In genomic region chr9:103623560-103624316, GRCm38 (mm10) we compare ENCODE assay signal across 9 mouse cellular contexts.
DNase-seq lines count a peak whose midpoint lies in the region; ATAC-seq and TF ChIP-seq lines count a peak whose summit lies in the region.
"Had no signal": no experiment of that assay in that cellular context is flagged by ENCODE, and none has a peak within 500 bp of the region (broad histone marks: within the 10 kb centered on the region; RNA-seq: fewer than 3 reads in every experiment).

No protein-coding gene starts in this region.

- peak overlapping the region; percentile 74 for H3K27ac ChIP-seq in heart, embryonic 13.5 days (replicated peaks)
- H3K27ac ChIP-seq in liver, postnatal 0 days (ENCODE audit: low read depth), result no peak overlapping the region
- H3K27ac ChIP-seq: lung, embryonic 15.5 days had no signal

- intact Hi-C loops in left cerebral cortex, postnatal 36 days (cut with DNase I), result loop anchor here (1.0 to 5.0 kb wide), 3 partner anchors 131 to 373 kb away; no protein-coding TSS in a partner anchor

- no peak for TF ChIP-seq EP300 in liver, postnatal 0 days (IDR thresholded peaks at IDR 0.05; ENCODE audit: low read depth)

- 0 out of 2 replicates have a peak overlapping the region, but pooled peaks have one; percentile 8 for H3K9ac ChIP-seq in heart, embryonic 13.5 days
- no peak overlapping the region for H3K9ac ChIP-seq in liver, postnatal 0 days (replicated peaks)
- H3K9ac ChIP-seq: lung, embryonic 15.5 days had no signal

- no peak overlapping the region for H3K4me3 ChIP-seq in heart, embryonic 13.5 days
- no peak overlapping the region for H3K4me3 ChIP-seq in liver, postnatal 0 days (ENCODE audit: low read depth, low read length)
- H3K4me3 ChIP-seq: lung, embryonic 15.5 days had no signal

- peaks cover 3% of the 10 kb centered on the region; the same call in 1 of the 2 replicates for H3K36me3 ChIP-seq in heart, embryonic 13.5 days
- H3K36me3 ChIP-seq in liver, postnatal 0 days (replicated peaks; ENCODE audit: insufficient read depth, low read length), result no peaks in the 10 kb centered on the region
- H3K36me3 ChIP-seq: lung, embryonic 15.5 days had no signal

- no peak for ATAC-seq in heart, embryonic 13.5 days (ENCODE audit: extremely low read depth, insufficient number of reproducible peaks, low FRiP score, low TSS enrichment)
- ATAC-seq in liver, postnatal 0 days, result no peak

- no peaks in the 10 kb centered on the region for H3K27me3 ChIP-seq in heart, embryonic 13.5 days (replicated peaks)
- H3K27me3 ChIP-seq in liver, postnatal 0 days (ENCODE audit: insufficient read depth, low read length), result no peaks in the 10 kb centered on the region
- H3K27me3 ChIP-seq: lung, embryonic 15.5 days had no signal

- peaks cover 47% of the 10 kb centered on the region for H3K4me1 ChIP-seq in heart, embryonic 13.5 days
- no peaks in the 10 kb centered on the region for H3K4me1 ChIP-seq in liver, postnatal 0 days (ENCODE audit: insufficient read depth)
- H3K4me1 ChIP-seq: lung, embryonic 15.5 days had no signal

- DNase-seq in heart, adult 18-20 months, result no peak
- DNase-seq in frontal cortex, adult 2 months (ENCODE audit: extremely low spot score in 1 of 2, low spot score in 1 of 2), result peak; percentile 45 to 77
- peak; percentile 91 for DNase-seq in kidney, adult 9 months
- peak; percentile 54 to 67 for DNase-seq in left cerebral cortex, postnatal 36 days (ENCODE audit: low spot score in 2 of 2)
- no peak for DNase-seq in lung, postnatal 10 days
- DNase-seq in ovary, adult 18-20 months (ENCODE audit: low spot score), result no peak
- no peak for DNase-seq in liver, postnatal 0 days

- no peak for TF ChIP-seq CTCF in liver, postnatal 0 days (IDR thresholded peaks at IDR 0.05; ENCODE audit: low read depth)

- WGBS in heart, embryonic 13.5 days, result 60% methylated on average over 19 of the region's 19 CpGs
- 79% methylated on average over 19 of the region's 19 CpGs for WGBS in liver, postnatal 0 days (ENCODE audit: insufficient replicate concordance)

- H3K4me2 ChIP-seq in heart, embryonic 13.5 days, result 0 out of 2 replicates have a peak overlapping the region, but pooled peaks have one; percentile 8
- no peak overlapping the region for H3K4me2 ChIP-seq in liver, postnatal 0 days (ENCODE audit: low read depth, low read length)
- H3K4me2 ChIP-seq: lung, embryonic 15.5 days had no signal

- H3K9me3 ChIP-seq in heart, embryonic 13.5 days, result no peaks in the 10 kb centered on the region
- no peaks in the 10 kb centered on the region for H3K9me3 ChIP-seq in liver, postnatal 0 days (ENCODE audit: low read length)
- H3K9me3 ChIP-seq: lung, embryonic 15.5 days had no signal

Comparison
In these comparisons a context has a peak if more than half of its experiments do, and no peak if none do; other contexts are left out.
1. DNase-seq: peak in frontal cortex, adult 2 months (2 of 2), kidney, adult 9 months (single experiment) and left cerebral cortex, postnatal 36 days (2 of 2); none in heart, adult 18-20 months (0 of 2), lung, postnatal 10 days (single experiment), ovary, adult 18-20 months (single experiment) and liver, postnatal 0 days (single experiment).